Mouse (Mus musculus) lung, adult 2 months (tissue): ENCODE measurements around the gene Gm20777. TPM values are rescaled to one million over a fixed set of nuclear protein-coding genes. Genes with fewer than 3 reads are reported as not detected.
"Not testable (repeated sequence)": the region's sequence is repeated elsewhere in the genome, so short reads cannot be mapped to it uniquely, and the experiment has no call there.

ENCODE experiments used
- DNase-seq: peaks from one replicate; pipeline ENCODE4 v3.0.0; 2022
- H3K4me1 ChIP-seq: fragments of 200-500 bp; 2 replicates; pipeline ENCODE4 v1.6.1; 2011; ENCODE audit warnings: low read length; ENCODE audit not compliant: control insufficient read depth, insufficient read depth
- H3K4me3 ChIP-seq: fragments of 200-500 bp; replicated peaks from 2 replicates; pipeline ENCODE3; 2011; ENCODE audit warnings: low read depth, mild to moderate bottlenecking, control low read depth, low read length; ENCODE audit errors: extremely low read depth
- WGBS: fragments of 180-500 bp; shearing (Covaris S2); methylation state at CpG from one replicate; pipeline ENCODE4 v1.1.7; 2018; 5-methylcytosine and 5-hydroxymethylcytosine counted together
- polyA plus RNA-seq: library from polyadenylated mRNA; depleted of rRNA; stranded (reverse); fragments of >200 nt; gene quantifications from 2 replicates; pipeline ENCODE4 v1.2.3, GENCODE M21; 2012; rRNA removed

Gene Gm20777
- polyA plus RNA-seq, result not detected in 2 replicates

GRCm38 (mm10) chrY:10752350-10752749, at the start of gene Gm20777:
Gene Gm20777, minus strand, starts transcription at chrY:10752450.
- not testable (repeated sequence) for H3K4me1 ChIP-seq, DNase-seq, H3K4me3 ChIP-seq

DNA sequence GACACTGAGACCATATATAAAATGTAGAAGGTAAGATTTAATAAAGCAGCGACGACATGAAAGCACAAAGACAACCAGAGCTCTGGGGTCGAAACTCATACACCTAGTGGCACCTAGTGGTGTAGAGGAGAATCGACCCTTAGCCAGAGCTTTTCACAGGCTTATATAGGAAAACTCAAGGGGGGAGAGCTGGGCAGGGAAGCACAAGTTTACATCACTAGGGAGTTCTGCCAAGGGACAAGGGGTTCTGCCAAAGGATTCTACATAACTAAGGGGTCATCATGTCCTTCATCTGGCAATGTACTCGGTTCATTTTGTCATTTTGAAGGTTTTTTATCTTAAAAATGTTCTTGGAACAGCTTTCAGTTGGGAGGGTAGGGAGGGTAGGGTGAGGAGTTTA, 42.7 kb downstream of the Gm20777 start:
- H3K4me1 ChIP-seq, H3K4me3 ChIP-seq: not testable (repeated sequence)
- no CpG with 5 or more reads among the region's 5 CpGs for WGBS
- DNase-seq, result peak; percentile 6

GRCm38 (mm10) chrY:10708761-10709160, 43.5 kb downstream of the Gm20777 start:
- not testable (repeated sequence) for H3K4me1 ChIP-seq, H3K4me3 ChIP-seq, DNase-seq
- WGBS, result 91% methylated on average over 30 of the region's 30 CpGs

DNA sequence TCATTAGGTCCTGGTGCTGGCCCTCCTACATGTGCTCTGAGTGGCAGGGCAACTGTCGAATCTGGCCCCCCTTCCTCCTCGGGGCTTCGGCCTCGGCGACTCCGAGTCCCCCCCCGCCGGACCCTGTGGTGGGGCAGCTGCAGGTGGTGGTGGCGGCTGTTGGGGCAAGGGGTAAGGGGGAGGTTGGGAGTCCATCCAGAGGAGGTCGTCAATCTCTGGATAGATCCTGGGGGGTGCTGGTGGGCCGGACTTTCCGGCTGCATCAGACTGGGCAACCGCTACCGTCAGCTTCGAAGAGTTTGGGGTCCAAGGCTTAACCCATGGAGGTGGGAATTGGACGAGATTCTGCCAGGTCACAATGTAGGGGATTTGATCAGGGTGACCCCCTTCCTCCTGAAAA, 44.0 kb downstream of the Gm20777 start:
- 89% methylated on average over 11 of the region's 16 CpGs for WGBS
- not testable (repeated sequence) for DNase-seq, H3K4me3 ChIP-seq, H3K4me1 ChIP-seq

GRCm38 (mm10) chrY:10706686-10707085, 45.6 kb downstream of the Gm20777 start:
- 96% methylated on average over 6 of the region's 7 CpGs for WGBS
- not testable (repeated sequence) for DNase-seq, H3K4me1 ChIP-seq, H3K4me3 ChIP-seq

Other genes with a start within 250 kb of the Gm20777 start
- gene Gm20737, start 216.4 kb downstream of the Gm20777 start, polyA plus RNA-seq, result not detected in 2 replicates
- not detected in 2 replicates for gene Gm21775, start 199.0 kb downstream of the Gm20777 start, polyA plus RNA-seq
- not detected in 2 replicates for gene Gm21900, start 136.1 kb downstream of the Gm20777 start, polyA plus RNA-seq